Mouse (Mus musculus) embryonic facial prominence, embryonic 14.5 days (tissue): ENCODE data around the gene Plcb4. TPM values are rescaled to one million over a fixed set of nuclear protein-coding genes. Genes with fewer than 3 reads are reported as not detected.

Source experiments
- ATAC-seq: fragments of 200-750 bp; cut with Nextera tagmentation; 2 replicates; pipeline ENCODE4 v1.8.0; 2017; ENCODE audit warnings: low read depth, moderate number of reproducible peaks, moderate TSS enrichment
- DNase-seq: peaks from one replicate; pipeline ENCODE4 v3.0.0-alpha.2; 2015; ENCODE audit warnings: low spot score
- H3K27ac ChIP-seq: fragments of 300-500 bp; sonication (generic); replicated peaks from 2 replicates; pipeline ENCODE4 v1.5.1; 2014; ENCODE audit warnings: low read depth, mild to moderate bottlenecking, low read length, moderate library complexity
- H3K27me3 ChIP-seq: fragments of 300-500 bp; sonication (generic); replicated peaks from 2 replicates; pipeline ENCODE4 v1.6.1; 2014; ENCODE audit warnings: low read length; ENCODE audit not compliant: control insufficient read depth, insufficient read depth
- H3K36me3 ChIP-seq: fragments of 300-500 bp; sonication (generic); 2 replicates; pipeline ENCODE4 v1.6.1; 2014; ENCODE audit warnings: low read length, mixed read lengths; ENCODE audit not compliant: control insufficient read depth, insufficient read depth
- H3K4me1 ChIP-seq: fragments of 300-500 bp; sonication (generic); 2 replicates; pipeline ENCODE4 v1.6.1; 2014; ENCODE audit warnings: antibody characterized with exemption, low read length; ENCODE audit not compliant: control insufficient read depth, insufficient read depth
- H3K4me2 ChIP-seq: fragments of 300-500 bp; sonication (generic); 2 replicates; pipeline ENCODE4 v1.6.1; 2014; ENCODE audit warnings: low read depth, mild to moderate bottlenecking, low read length, moderate library complexity, mixed read lengths
- H3K4me3 ChIP-seq: fragments of 300-500 bp; sonication (generic); 2 replicates; pipeline ENCODE4 v1.5.1; 2014; ENCODE audit warnings: low read depth, mild to moderate bottlenecking, low read length
- H3K9ac ChIP-seq: fragments of 300-500 bp; sonication (generic); 2 replicates; pipeline ENCODE4 v1.6.1; 2014; ENCODE audit warnings: low read depth, mild to moderate bottlenecking, low read length, moderate library complexity, mixed read lengths
- H3K9me3 ChIP-seq: fragments of 300-500 bp; sonication (generic); 2 replicates; pipeline ENCODE4 v1.6.1; 2016; ENCODE audit warnings: low read length; ENCODE audit not compliant: control insufficient read depth
- WGBS: fragments of 180-500 bp; shearing (Covaris S2); extraction: QIAGEN DNeasy Blood & Tissue Kit; methylation state at CpG from one replicate; pipeline ENCODE4 v1.1.7; 2014; 5-methylcytosine and 5-hydroxymethylcytosine counted together
- polyA plus RNA-seq: library from polyadenylated mRNA; unstranded; fragments of >200 nt; fragmentation: Nextera tagmentation; extraction: Ambion mirVana; gene quantifications from 2 replicates; pipeline ENCODE4 v1.2.1, GENCODE M21; 2014

Plcb4 gene
- polyA plus RNA-seq, 1 experiment from 2014 or later, result 20.8 TPM

- no peak overlapping the region for H3K4me3 ChIP-seq
- no peak overlapping the region for H3K4me2 ChIP-seq
- H3K9ac ChIP-seq, result no peak overlapping the region
- H3K27ac ChIP-seq, result no peak overlapping the region
- H3K27me3 ChIP-seq, result no peaks in the 10 kb centered on the region
- peaks cover 22% of the 10 kb centered on the region for H3K4me1 ChIP-seq
- no peaks in the 10 kb centered on the region for H3K9me3 ChIP-seq
- 80% methylated on average over 4 of the region's 4 CpGs for WGBS
- no peak for DNase-seq
- H3K36me3 ChIP-seq, result no peaks in the 10 kb centered on the region
- no peak for ATAC-seq
These were observed 57.4 kb downstream of the Plcb4 start for GRCm38 (mm10) chr2:135716180-135716579.

DNA sequence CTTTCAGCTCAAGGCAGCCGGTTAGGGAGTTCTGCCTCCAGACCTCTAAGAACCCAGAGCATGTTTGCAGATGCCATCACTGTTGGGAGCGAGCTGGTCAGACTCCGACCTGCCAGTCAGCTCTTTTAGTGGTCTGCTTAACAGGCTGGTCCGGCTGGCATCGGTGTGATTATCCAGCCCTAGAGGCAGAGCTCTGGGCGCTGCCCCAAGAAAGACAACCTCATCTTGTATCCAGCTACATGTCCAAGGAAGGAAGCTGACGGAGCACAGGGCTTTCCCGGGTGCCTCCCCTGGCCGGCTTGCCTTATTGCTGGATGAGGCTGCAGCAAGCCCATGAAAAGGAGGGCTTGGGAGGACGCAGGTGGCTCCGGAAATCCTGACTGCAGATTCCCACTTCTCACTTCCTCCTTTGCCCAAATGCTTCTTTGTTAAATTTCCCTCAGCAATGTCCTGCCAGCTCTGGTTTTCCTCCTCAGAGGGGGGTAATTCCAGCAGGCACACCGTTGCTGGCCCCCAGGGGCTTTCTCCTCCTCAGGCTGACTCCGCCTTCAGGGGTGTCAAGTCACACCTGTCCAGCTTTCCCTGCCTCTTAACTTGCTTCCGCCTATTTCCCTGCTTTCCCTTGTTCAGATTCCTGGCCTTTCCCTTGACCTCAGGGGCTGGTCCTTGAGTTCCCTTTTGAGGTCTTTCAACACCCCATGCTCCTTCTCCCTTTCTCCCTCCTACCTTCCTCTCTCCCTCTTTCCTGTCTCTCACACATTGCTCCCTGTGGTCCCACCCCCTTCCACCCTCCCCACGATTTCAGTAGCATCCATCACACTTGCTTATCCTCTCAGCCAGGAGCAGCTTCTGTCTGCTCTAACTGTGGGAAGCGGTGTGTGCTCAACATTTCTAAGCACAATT is 58.7 kb downstream of the Plcb4 start:
- Histone ChIP-seq H3K4me1 (peaks cover 11% of the 10 kb centered on the region; the same call in 1 of the 2 replicates), H3K4me3 (peak overlapping the region; percentile 14), H3K9ac (peak overlapping the region; percentile 6; the same call in 1 of the 2 replicates), H3K4me2 (peak overlapping the region; percentile 40), H3K27ac (no peak overlapping the region), H3K27me3 (no peaks in the 10 kb centered on the region), H3K36me3 (no peaks in the 10 kb centered on the region), H3K9me3 (no peaks in the 10 kb centered on the region)
- 20% methylated on average over 16 of the region's 16 CpGs for WGBS
- peak; percentile 39; the same call in 1 of the 2 replicates for ATAC-seq
- DNase-seq, result no peak

- no peak overlapping the region for H3K27ac ChIP-seq
- WGBS, result 67% methylated on average over 5 of the region's 5 CpGs
- H3K9ac ChIP-seq, result no peak overlapping the region
- no peak overlapping the region for H3K4me2 ChIP-seq
- H3K27me3 ChIP-seq, result no peaks in the 10 kb centered on the region
- DNase-seq (no peak), ATAC-seq (no peak)
- H3K4me1 ChIP-seq, result peaks cover 6% of the 10 kb centered on the region; the same call in 1 of the 2 replicates
- no peaks in the 10 kb centered on the region for H3K9me3 ChIP-seq
- no peak overlapping the region for H3K4me3 ChIP-seq
- H3K36me3 ChIP-seq, result no peaks in the 10 kb centered on the region
These were observed 63.3 kb downstream of the Plcb4 start for GRCm38 (mm10) chr2:135722109-135722508.

GRCm38 (mm10) chr2:135723387-135723786 is 64.6 kb downstream of the Plcb4 start:
- 93% methylated on average over 6 of the region's 6 CpGs for WGBS
- no peaks in the 10 kb centered on the region for H3K36me3 ChIP-seq
- H3K4me3 ChIP-seq, result no peak overlapping the region
- no peaks in the 10 kb centered on the region for H3K9me3 ChIP-seq
- H3K27ac ChIP-seq, result no peak overlapping the region
- peaks cover 3% of the 10 kb centered on the region; the same call in 1 of the 2 replicates for H3K4me1 ChIP-seq
- ATAC-seq (no peak), DNase-seq (no peak)
- no peak overlapping the region for H3K4me2 ChIP-seq
- no peaks in the 10 kb centered on the region for H3K27me3 ChIP-seq
- H3K9ac ChIP-seq, result no peak overlapping the region

DNA sequence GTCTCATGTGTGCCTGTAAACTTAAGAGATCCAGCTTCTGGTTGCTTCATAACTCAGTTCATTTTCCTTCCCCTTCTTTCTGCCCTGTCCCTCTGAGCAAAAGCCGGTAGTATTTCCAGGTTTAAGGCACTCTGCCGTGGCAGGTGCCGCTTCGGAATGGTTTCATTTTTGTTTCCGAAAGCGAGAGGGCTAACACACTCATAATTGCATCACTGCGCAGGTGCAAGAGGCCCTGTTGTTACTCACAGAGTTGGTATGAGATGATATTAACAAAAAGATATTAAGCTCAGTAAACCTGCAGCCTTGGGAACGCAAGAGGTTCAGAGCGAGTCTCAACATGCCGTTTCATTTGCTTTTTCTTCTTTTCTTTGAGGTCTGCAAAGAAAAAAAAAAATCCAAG is 65.7 kb downstream of the Plcb4 start:
- H3K4me3 ChIP-seq, result no peak overlapping the region
- no peaks in the 10 kb centered on the region for H3K27me3 ChIP-seq
- H3K9ac ChIP-seq, result no peak overlapping the region
- no peaks in the 10 kb centered on the region for H3K36me3 ChIP-seq
- ATAC-seq (no peak), DNase-seq (peak; percentile 78)
- H3K4me2 ChIP-seq, result no peak overlapping the region
- 79% methylated on average over 10 of the region's 10 CpGs for WGBS
- peaks cover 5% of the 10 kb centered on the region; the same call in 1 of the 2 replicates for H3K4me1 ChIP-seq
- H3K27ac ChIP-seq, result no peak overlapping the region; the same call in 1 of the 2 replicates
- H3K9me3 ChIP-seq, result no peaks in the 10 kb centered on the region

GRCm38 (mm10) chr2:135725362-135725761 is 66.6 kb downstream of the Plcb4 start:
- no peak for DNase-seq
- WGBS, result 69% methylated on average over 4 of the region's 4 CpGs

DNA sequence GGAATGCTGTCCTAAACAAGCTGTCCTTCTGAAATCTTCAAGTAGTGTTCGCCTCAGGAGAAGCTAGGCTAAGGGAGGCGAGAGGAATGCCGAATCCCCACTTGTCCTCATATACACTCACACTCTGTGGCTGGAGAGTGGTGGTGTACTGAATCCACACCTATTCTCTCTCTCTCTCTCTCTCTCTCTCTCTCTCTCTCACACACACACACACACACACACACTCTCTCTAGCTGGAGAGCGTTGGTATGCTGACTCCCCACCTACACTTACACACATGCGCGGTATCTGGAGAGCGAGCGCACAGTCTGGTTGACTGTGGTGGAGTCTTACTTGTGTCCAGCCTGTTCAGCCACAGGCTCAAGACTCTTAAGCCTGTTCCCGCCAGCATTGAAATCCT is 68.3 kb downstream of the Plcb4 start:
- H3K4me3 ChIP-seq, result no peak overlapping the region
- H3K4me1 ChIP-seq, result peaks cover 5% of the 10 kb centered on the region; the same call in 1 of the 2 replicates
- no peak overlapping the region for H3K9ac ChIP-seq
- ATAC-seq (no peak), DNase-seq (no peak)
- WGBS, result 74% methylated on average over 9 of the region's 9 CpGs
- no peaks in the 10 kb centered on the region for H3K36me3 ChIP-seq
- no peak overlapping the region for H3K27ac ChIP-seq
- no peaks in the 10 kb centered on the region for H3K27me3 ChIP-seq
- no peaks in the 10 kb centered on the region for H3K9me3 ChIP-seq
- no peak overlapping the region for H3K4me2 ChIP-seq

More at GRCm38 (mm10) chr2:135725362-135725761, 66.6 kb downstream of the Plcb4 start:
- Histone ChIP-seq H3K9ac (no peak overlapping the region), H3K9me3 (no peaks in the 10 kb centered on the region), H3K4me3 (no peak overlapping the region), H3K27me3 (no peaks in the 10 kb centered on the region), H3K4me2 (no peak overlapping the region), H3K27ac (no peak overlapping the region), H3K36me3 (no peaks in the 10 kb centered on the region), H3K4me1 (peaks cover 5% of the 10 kb centered on the region; the same call in 1 of the 2 replicates)
- ATAC-seq, result no peak

DNA sequence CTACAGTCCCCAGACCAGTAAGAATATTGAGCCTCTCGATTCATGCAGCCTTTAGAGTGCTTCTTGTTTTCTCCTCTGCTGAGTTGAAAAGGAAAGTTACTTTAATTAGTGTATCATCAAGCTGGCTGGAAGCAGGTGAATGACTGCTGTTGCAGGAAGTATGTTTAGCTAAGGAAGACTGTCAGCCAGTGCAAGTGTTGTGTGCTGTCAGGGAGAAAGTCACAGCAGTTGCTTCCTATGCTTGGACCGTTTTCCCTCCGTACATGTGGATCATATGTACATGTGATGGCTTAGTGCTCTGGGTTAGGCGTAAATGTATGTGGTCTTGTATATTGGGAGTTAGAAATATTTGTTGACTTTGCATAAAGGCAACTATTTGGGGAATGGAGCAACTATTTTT is 69.1 kb downstream of the Plcb4 start:
- H3K4me1 ChIP-seq, result peaks cover 5% of the 10 kb centered on the region; the same call in 1 of the 2 replicates
- no peak overlapping the region for H3K4me3 ChIP-seq
- WGBS, result 81% methylated on average over 4 of the region's 4 CpGs
- ATAC-seq (no peak), DNase-seq (no peak)
- H3K9me3 ChIP-seq, result no peaks in the 10 kb centered on the region
- no peak overlapping the region for H3K27ac ChIP-seq
- H3K27me3 ChIP-seq, result no peaks in the 10 kb centered on the region
- H3K9ac ChIP-seq, result no peak overlapping the region
- no peaks in the 10 kb centered on the region for H3K36me3 ChIP-seq
- H3K4me2 ChIP-seq, result no peak overlapping the region
